Mouse (Mus musculus): Measurements from ENCODE around the gene Tgfa. TPM values are rescaled to one million over a fixed set of nuclear protein-coding genes. Genes with fewer than 3 reads are reported as not detected.

Tgfa gene
- polyA plus RNA-seq, 1 experiment from 2014 or later, result 7.5 TPM

GRCm38 (mm10) chr6:86314011-86314410 is 119.0 kb downstream of the Tgfa start:
- no peaks in the 10 kb centered on the region for H3K36me3 ChIP-seq (ENCODE audit: control insufficient read depth, insufficient read depth)
- H3K4me2 ChIP-seq (replicated peaks; ENCODE audit: low read depth), result no peak overlapping the region
- H3K4me3 ChIP-seq (ENCODE audit: low read depth, low read length), result no peak overlapping the region
- no peaks in the 10 kb centered on the region for H3K27me3 ChIP-seq (replicated peaks; ENCODE audit: control insufficient read depth, insufficient read depth, low read length)
- H3K4me1 ChIP-seq (replicated peaks; ENCODE audit: control insufficient read depth, insufficient read depth, low read length), result no peaks in the 10 kb centered on the region
- H3K9me3 ChIP-seq (ENCODE audit: control insufficient read depth), result no peaks in the 10 kb centered on the region
- 55% methylated on average over 1 of the region's 1 CpGs for WGBS
- no peak for ATAC-seq
- H3K27ac ChIP-seq (ENCODE audit: low read depth, low read length), result no peak overlapping the region
- no peak for TF ChIP-seq CTCF (IDR thresholded peaks at IDR 0.05; ENCODE audit: low read depth)
- no peak overlapping the region for H3K9ac ChIP-seq (ENCODE audit: low read depth, low read length)

- no peak for ATAC-seq
- Histone ChIP-seq H3K4me1 (replicated peaks; ENCODE audit: control insufficient read depth, insufficient read depth, low read length) (no peaks in the 10 kb centered on the region), H3K4me3 (ENCODE audit: low read depth, low read length) (no peak overlapping the region), H3K27ac (ENCODE audit: low read depth, low read length) (no peak overlapping the region), H3K9me3 (ENCODE audit: control insufficient read depth) (no peaks in the 10 kb centered on the region), H3K9ac (ENCODE audit: low read depth, low read length) (no peak overlapping the region), H3K27me3 (replicated peaks; ENCODE audit: control insufficient read depth, insufficient read depth, low read length) (no peaks in the 10 kb centered on the region), H3K4me2 (replicated peaks; ENCODE audit: low read depth) (no peak overlapping the region), H3K36me3 (ENCODE audit: control insufficient read depth, insufficient read depth) (no peaks in the 10 kb centered on the region)
- no peak for TF ChIP-seq CTCF (IDR thresholded peaks at IDR 0.05; ENCODE audit: low read depth)
- WGBS, result 65% methylated on average over 1 of the region's 1 CpGs
Measured at GRCm38 (mm10) chr6:86317066-86317465, 122.0 kb downstream of the Tgfa start.

GRCm38 (mm10) chr6:86318855-86319254 is 123.8 kb downstream of the Tgfa start:
- Histone ChIP-seq H3K36me3 (ENCODE audit: control insufficient read depth, insufficient read depth) (no peaks in the 10 kb centered on the region), H3K4me3 (ENCODE audit: low read depth, low read length) (no peak overlapping the region), H3K9me3 (ENCODE audit: control insufficient read depth) (no peaks in the 10 kb centered on the region), H3K4me1 (replicated peaks; ENCODE audit: control insufficient read depth, insufficient read depth, low read length) (no peaks in the 10 kb centered on the region), H3K4me2 (replicated peaks; ENCODE audit: low read depth) (no peak overlapping the region), H3K9ac (ENCODE audit: low read depth, low read length) (no peak overlapping the region), H3K27me3 (replicated peaks; ENCODE audit: control insufficient read depth, insufficient read depth, low read length) (no peaks in the 10 kb centered on the region), H3K27ac (ENCODE audit: low read depth, low read length) (no peak overlapping the region)
- no peak for TF ChIP-seq CTCF (IDR thresholded peaks at IDR 0.05; ENCODE audit: low read depth)
- ATAC-seq, result peak; percentile 72
- WGBS, result 36% methylated on average over 4 of the region's 4 CpGs

GRCm38 (mm10) chr6:86322031-86322563 is 127.1 kb downstream of the Tgfa start:
- 86% methylated on average over 5 of the region's 5 CpGs for WGBS

GRCm38 (mm10) chr6:86322991-86323390 is 128.0 kb downstream of the Tgfa start:
- ATAC-seq, result no peak
- Histone ChIP-seq H3K9ac (ENCODE audit: low read depth, low read length) (no peak overlapping the region), H3K27ac (ENCODE audit: low read depth, low read length) (no peak overlapping the region), H3K27me3 (replicated peaks; ENCODE audit: control insufficient read depth, insufficient read depth, low read length) (no peaks in the 10 kb centered on the region), H3K4me3 (ENCODE audit: low read depth, low read length) (no peak overlapping the region), H3K9me3 (ENCODE audit: control insufficient read depth) (no peaks in the 10 kb centered on the region), H3K4me1 (replicated peaks; ENCODE audit: control insufficient read depth, insufficient read depth, low read length) (no peaks in the 10 kb centered on the region), H3K4me2 (replicated peaks; ENCODE audit: low read depth) (no peak overlapping the region), H3K36me3 (ENCODE audit: control insufficient read depth, insufficient read depth) (no peaks in the 10 kb centered on the region)
- 90% methylated on average over 9 of the region's 9 CpGs for WGBS
- no peak for TF ChIP-seq CTCF (IDR thresholded peaks at IDR 0.05; ENCODE audit: low read depth)

More at GRCm38 (mm10) chr6:86322031-86322563, 127.1 kb downstream of the Tgfa start:
- TF ChIP-seq CTCF (IDR thresholded peaks at IDR 0.05; ENCODE audit: low read depth), result no peak
- H3K27ac ChIP-seq (ENCODE audit: low read depth, low read length), result no peak overlapping the region
- no peaks in the 10 kb centered on the region for H3K27me3 ChIP-seq (replicated peaks; ENCODE audit: control insufficient read depth, insufficient read depth, low read length)
- no peak for ATAC-seq
- H3K4me3 ChIP-seq (ENCODE audit: low read depth, low read length), result no peak overlapping the region
- H3K4me1 ChIP-seq (replicated peaks; ENCODE audit: control insufficient read depth, insufficient read depth, low read length), result no peaks in the 10 kb centered on the region
- H3K9me3 ChIP-seq (ENCODE audit: control insufficient read depth), result no peaks in the 10 kb centered on the region
- H3K36me3 ChIP-seq (ENCODE audit: control insufficient read depth, insufficient read depth), result no peaks in the 10 kb centered on the region
- H3K4me2 ChIP-seq (replicated peaks; ENCODE audit: low read depth), result no peak overlapping the region
- H3K9ac ChIP-seq (ENCODE audit: low read depth, low read length), result no peak overlapping the region

GRCm38 (mm10) chr6:86324400-86324799 is 129.4 kb downstream of the Tgfa start:
- no peak for TF ChIP-seq CTCF (IDR thresholded peaks at IDR 0.05; ENCODE audit: low read depth)
- Histone ChIP-seq H3K9me3 (ENCODE audit: control insufficient read depth) (no peaks in the 10 kb centered on the region), H3K4me2 (replicated peaks; ENCODE audit: low read depth) (no peak overlapping the region), H3K9ac (ENCODE audit: low read depth, low read length) (no peak overlapping the region), H3K4me3 (ENCODE audit: low read depth, low read length) (no peak overlapping the region), H3K36me3 (ENCODE audit: control insufficient read depth, insufficient read depth) (no peaks in the 10 kb centered on the region), H3K4me1 (replicated peaks; ENCODE audit: control insufficient read depth, insufficient read depth, low read length) (no peaks in the 10 kb centered on the region), H3K27me3 (replicated peaks; ENCODE audit: control insufficient read depth, insufficient read depth, low read length) (no peaks in the 10 kb centered on the region), H3K27ac (ENCODE audit: low read depth, low read length) (no peak overlapping the region)
- 77% methylated on average over 3 of the region's 3 CpGs for WGBS
- no peak for ATAC-seq

Other genes starting within 250 kb of the Tgfa start
- gene Dusp11, start 233.6 kb upstream of the Tgfa start, polyA plus RNA-seq (2015; fragmentation: Nextera tagmentation; extraction: Ambion mirVana), result 37.1 and 39.9 TPM in 2 replicates
- gene Figla, start 179.1 kb upstream of the Tgfa start, polyA plus RNA-seq (2015; fragmentation: Nextera tagmentation; extraction: Ambion mirVana), result not detected in 2 replicates
- 2.0 and 2.1 TPM in 2 replicates for gene Add2, start 166.5 kb upstream of the Tgfa start, polyA plus RNA-seq (2015; fragmentation: Nextera tagmentation; extraction: Ambion mirVana)
- 64.8 and 65.8 TPM in 2 replicates for gene Fam136a, start 170.4 kb downstream of the Tgfa start, polyA plus RNA-seq (2015; fragmentation: Nextera tagmentation; extraction: Ambion mirVana)
- 196 and 204 TPM in 2 replicates for gene Snrpg, start 176.1 kb downstream of the Tgfa start, polyA plus RNA-seq (2015; fragmentation: Nextera tagmentation; extraction: Ambion mirVana)
- gene Pcyox1, start 201.9 kb downstream of the Tgfa start, polyA plus RNA-seq (2015; fragmentation: Nextera tagmentation; extraction: Ambion mirVana), result 37.8 and 41.0 TPM in 2 replicates
- 33.0 and 35.7 TPM in 2 replicates for gene Tia1, start 209.0 kb downstream of the Tgfa start, polyA plus RNA-seq (2015; fragmentation: Nextera tagmentation; extraction: Ambion mirVana)
- gene Gm44790, start 231.4 kb downstream of the Tgfa start, polyA plus RNA-seq (2015; fragmentation: Nextera tagmentation; extraction: Ambion mirVana), result not detected in 2 replicates
- 12.4 and 12.8 TPM in 2 replicates for gene C87436, start 243.2 kb downstream of the Tgfa start, polyA plus RNA-seq (2015; fragmentation: Nextera tagmentation; extraction: Ambion mirVana)

Data from intestine, postnatal 0 days (tissue).